Mouse (Mus musculus) central nervous system, embryonic 11.5 days (tissue): ENCODE data around the gene Son. TPM values are rescaled to one million over a fixed set of nuclear protein-coding genes. Genes with fewer than 3 reads are reported as not detected.

Experiments
- polyA plus RNA-seq: library from polyadenylated mRNA; depleted of rRNA; stranded (reverse); fragments of >200 nt; gene quantifications from 2 replicates; pipeline ENCODE4 v1.2.3, GENCODE M21; 2012; rRNA removed

The Son gene
- 360 and 423 TPM in 2 replicates for polyA plus RNA-seq

GRCm38 (mm10) chr16:91647461-91648219, at the start of gene Son:
Gene Son, plus strand, starts transcription at chr16:91647506.

GRCm38 (mm10) chr16:91597672-91598010, 49.7 kb upstream of the Son start, which contains the start of gene Tmem50b:
Gene Tmem50b, minus strand, starts transcription at chr16:91597800.

GRCm38 (mm10) chr16:91618511-91619501, 28.5 kb upstream of the Son start, which contains the start of gene Dnajc28:
Gene Dnajc28, minus strand, starts transcription at chr16:91619026.

GRCm38 (mm10) chr16:91646681-91647419, 456 bp upstream of the Son start, which contains the start of gene Gart:
Gene Gart, minus strand, starts transcription at chr16:91646952.

GRCm38 (mm10) chr16:91688619-91689334, 41.5 kb downstream of the Son start, which contains the start of gene Donson:
Gene Donson, minus strand, starts transcription at chr16:91688770.

GRCm38 (mm10) chr16:91728123-91729065, 81.1 kb downstream of the Son start, which contains the start of gene Cryzl1:
Gene Cryzl1, minus strand, starts transcription at chr16:91728975.

Other genes starting within 250 kb of the Son start
- 5.8 and 6.3 TPM in 2 replicates for gene Il10rb, start 241.3 kb upstream of the Son start, polyA plus RNA-seq
- gene Ifnar1, start 162.3 kb upstream of the Son start, polyA plus RNA-seq: 33.8 and 44.2 TPM in 2 replicates
- 11.3 and 17.4 TPM in 2 replicates for gene Ifngr2, start 100.4 kb upstream of the Son start, polyA plus RNA-seq
- gene Tmem50b, start 49.7 kb upstream of the Son start, polyA plus RNA-seq: 14.7 and 24.9 TPM in 2 replicates
- gene Dnajc28, start 28.5 kb upstream of the Son start, polyA plus RNA-seq: 3.8 TPM in 2 replicates
- 80.4 and 154 TPM in 2 replicates for gene Gart, start 554 bp upstream of the Son start, polyA plus RNA-seq
- gene Donson, start 41.3 kb downstream of the Son start, polyA plus RNA-seq: 39.8 and 43.0 TPM in 2 replicates
- gene Cryzl1, start 81.5 kb downstream of the Son start, polyA plus RNA-seq: 45.1 and 53.1 TPM in 2 replicates
- 70.3 and 260 TPM in 2 replicates for gene Itsn1, start 81.8 kb downstream of the Son start, polyA plus RNA-seq